Mouse (Mus musculus) kidney, postnatal 4 days (tissue): Measurements from ENCODE around the gene Vmn1r176.
"Not testable (repeated sequence)": the region's sequence is repeated elsewhere in the genome, so short reads cannot be mapped to it uniquely, and the experiment has no call there.

Source experiments
- DNase-seq, 2 experiments: peaks; one replicate each; pipeline ENCODE4 v3.0.0; 2021; ENCODE audit warnings: mixed read lengths in 2 of 2

Vmn1r176 gene

DNA sequence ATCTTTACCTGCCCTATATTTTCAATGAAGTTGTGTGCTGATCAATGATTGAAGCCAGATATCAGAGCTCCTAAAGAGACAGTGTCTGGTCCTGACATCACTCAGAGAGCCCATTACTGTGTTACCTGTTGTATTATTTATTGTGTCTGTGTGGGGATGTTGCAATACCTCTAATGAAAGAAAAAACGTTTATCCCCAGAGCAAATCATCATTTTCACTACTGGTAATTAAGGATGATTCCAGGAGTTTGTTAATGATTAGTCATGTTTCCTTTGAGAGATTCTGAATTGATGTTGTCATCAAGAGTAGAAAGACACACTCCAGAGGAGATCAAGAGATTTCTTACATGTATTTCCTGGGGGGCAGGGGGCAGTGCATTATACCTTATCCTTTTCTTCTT is at the start of gene Vmn1r176:
Vmn1r176 (minus strand) TSS at position 101 of the 400 bp plus-strand sequence.
- not testable (repeated sequence) for DNase-seq

- DNase-seq, result not testable (repeated sequence)
Observed at GRCm38 (mm10) chr7:23876918-23877317, 39.7 kb upstream of the Vmn1r176 start.

- not testable (repeated sequence) for DNase-seq
Observed at GRCm38 (mm10) chr7:23866349-23866748, 29.2 kb upstream of the Vmn1r176 start, which contains the start of gene Vmn1r177. Gene Vmn1r177 (minus strand): TSS chr7:23866449.

GRCm38 (mm10) chr7:23810543-23810942 is 26.6 kb downstream of the Vmn1r176 start, which contains the start of gene Vmn1r175:
Gene Vmn1r175 (minus strand): TSS chr7:23810643.
- not testable (repeated sequence) for DNase-seq

DNA sequence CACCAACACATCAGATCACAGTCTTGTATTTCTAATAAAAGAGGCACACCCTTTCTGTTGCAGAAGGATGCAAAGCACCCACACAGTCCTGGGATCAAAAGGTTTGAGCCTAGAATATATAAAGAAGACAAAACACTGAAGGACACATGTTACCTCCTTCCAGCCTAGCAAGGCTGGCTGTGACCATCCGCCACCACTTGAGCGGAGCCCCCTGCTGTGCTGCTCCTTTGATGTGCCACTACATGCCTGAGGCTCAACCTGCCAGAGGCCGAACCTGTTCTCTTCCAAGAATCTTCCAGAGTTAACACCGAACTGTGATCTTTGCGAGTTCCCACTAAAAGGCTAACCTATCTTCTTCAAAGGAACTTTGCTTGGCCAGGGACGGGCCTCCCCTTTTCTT is 52.6 kb downstream of the Vmn1r176 start:
- no peak for DNase-seq
